Mouse (Mus musculus): ENCODE data around the gene Map3k5. TPM values are rescaled to one million over a fixed set of nuclear protein-coding genes. Genes with fewer than 3 reads are reported as not detected.

Map3k5 gene
- polyA plus RNA-seq, 1 experiment: 9.5 TPM

DNA sequence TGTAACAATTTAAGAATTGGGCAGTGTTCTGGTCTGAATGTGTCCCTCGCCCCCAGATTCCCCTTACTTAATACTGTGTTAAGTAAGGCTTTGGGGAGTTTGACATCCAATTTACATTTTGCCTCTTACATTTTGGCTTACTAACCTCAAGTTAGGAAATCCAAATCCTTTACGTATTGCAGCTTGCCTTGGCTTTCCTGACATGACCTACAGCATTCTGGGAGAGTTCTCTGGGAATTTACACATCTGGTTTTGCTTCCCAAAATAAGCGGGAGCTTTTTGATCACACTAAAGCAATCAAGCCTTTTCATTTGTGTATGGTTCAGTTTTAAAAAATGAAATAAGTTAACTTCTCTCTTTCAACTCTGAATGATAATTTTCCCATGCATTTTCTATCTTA, 1.3 kb upstream of the Map3k5 start:
- Histone ChIP-seq H3K4me1 (ENCODE audit: control insufficient read depth, insufficient read depth, low read length) (peaks cover 2% of the 10 kb centered on the region), H3K4me3 (replicated peaks; ENCODE audit: extremely low read depth, low read depth, low read length) (no peak overlapping the region)
- DNase-seq: no peak
- TF ChIP-seq CTCF (IDR thresholded peaks at IDR 0.05; ENCODE audit: insufficient read depth, low read length) (no peak), POLR2A (IDR thresholded peaks at IDR 0.05; ENCODE audit: borderline replicate concordance, extremely low read depth, low read depth, low read length) (no peak)
- WGBS: 52% methylated on average over 3 of the region's 3 CpGs

DNA sequence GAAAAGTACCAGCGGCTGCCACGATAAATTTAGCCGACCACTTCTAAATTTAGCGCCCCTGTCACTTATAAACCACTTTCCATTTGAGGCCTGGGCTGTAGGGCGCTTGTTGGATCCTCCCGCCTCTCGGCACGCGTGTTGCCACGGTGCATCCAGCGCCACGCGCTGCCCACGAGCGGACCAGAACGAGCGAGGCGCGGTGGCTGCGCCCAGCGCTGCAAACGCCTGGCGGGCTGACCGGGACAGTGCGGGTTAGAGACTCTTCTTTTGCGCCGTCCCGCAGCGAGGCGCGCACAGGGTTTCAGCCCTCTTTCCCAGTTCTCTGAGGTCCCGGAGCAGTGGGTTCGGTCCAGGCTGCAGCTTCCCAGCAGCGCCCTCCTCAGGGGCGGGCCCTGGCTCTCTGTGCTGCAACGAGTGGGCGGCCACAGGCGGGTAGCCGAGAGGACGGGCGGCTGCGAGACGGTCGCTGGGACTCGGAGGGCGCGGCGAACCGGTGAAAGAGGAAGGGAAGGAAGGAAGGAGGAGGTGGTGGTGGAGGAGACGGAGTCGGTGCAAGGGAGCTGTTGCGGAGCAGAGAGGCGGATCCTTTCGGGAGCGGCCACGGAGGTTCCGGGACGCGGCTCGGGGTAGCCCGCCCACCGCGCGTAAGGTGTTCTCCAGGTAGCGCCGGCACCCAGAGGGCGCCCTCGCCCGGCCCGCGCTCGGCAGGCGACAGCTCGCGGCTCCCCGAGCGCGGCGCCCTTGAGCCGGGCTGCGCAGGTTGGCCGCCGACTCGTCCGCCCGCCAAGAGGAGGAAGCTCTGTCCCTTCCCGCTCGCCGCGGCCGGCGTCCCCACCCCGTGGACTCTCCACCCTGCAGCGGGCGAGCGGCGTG, 525 bp upstream of the Map3k5 start:
- Histone ChIP-seq H3K4me3 (replicated peaks; ENCODE audit: extremely low read depth, low read depth, low read length) (peak overlapping the region; percentile 93), H3K4me1 (ENCODE audit: control insufficient read depth, insufficient read depth, low read length) (peaks cover 2% of the 10 kb centered on the region)
- under 1% methylated on average over 95 of the region's 97 CpGs for WGBS
- peak; percentile 87 for DNase-seq
- TF ChIP-seq CTCF (IDR thresholded peaks at IDR 0.05; ENCODE audit: insufficient read depth, low read length) (no peak), POLR2A (IDR thresholded peaks at IDR 0.05; ENCODE audit: borderline replicate concordance, extremely low read depth, low read depth, low read length) (peak; percentile 56; the same call in 1 of the 2 replicates)

DNA sequence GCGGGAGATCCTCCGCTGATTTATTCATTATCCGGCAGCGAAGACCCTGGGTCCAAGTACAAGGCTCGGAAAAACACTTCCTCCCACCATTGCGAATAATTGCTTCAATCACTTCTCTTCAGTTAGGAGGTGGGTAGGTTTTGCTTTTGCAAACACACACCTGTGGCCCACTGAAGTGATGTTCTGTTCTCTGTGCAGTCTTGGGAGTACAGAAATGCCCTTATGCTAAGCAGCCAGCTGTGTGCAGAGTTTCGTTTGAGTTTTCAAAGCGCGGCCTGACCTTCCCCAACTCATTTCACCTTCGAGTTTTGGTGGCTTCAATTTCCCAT, 987 bp downstream of the Map3k5 start:
- 15% methylated on average over 10 of the region's 10 CpGs for WGBS
- peaks cover 7% of the 10 kb centered on the region for H3K4me1 ChIP-seq (ENCODE audit: control insufficient read depth, insufficient read depth, low read length)
- TF ChIP-seq POLR2A (IDR thresholded peaks at IDR 0.05; ENCODE audit: borderline replicate concordance, extremely low read depth, low read depth, low read length): no peak
- TF ChIP-seq CTCF (IDR thresholded peaks at IDR 0.05; ENCODE audit: insufficient read depth, low read length): no peak
- peak overlapping the region; percentile 93 for H3K4me3 ChIP-seq (replicated peaks; ENCODE audit: extremely low read depth, low read depth, low read length)
- no peak for DNase-seq

DNA sequence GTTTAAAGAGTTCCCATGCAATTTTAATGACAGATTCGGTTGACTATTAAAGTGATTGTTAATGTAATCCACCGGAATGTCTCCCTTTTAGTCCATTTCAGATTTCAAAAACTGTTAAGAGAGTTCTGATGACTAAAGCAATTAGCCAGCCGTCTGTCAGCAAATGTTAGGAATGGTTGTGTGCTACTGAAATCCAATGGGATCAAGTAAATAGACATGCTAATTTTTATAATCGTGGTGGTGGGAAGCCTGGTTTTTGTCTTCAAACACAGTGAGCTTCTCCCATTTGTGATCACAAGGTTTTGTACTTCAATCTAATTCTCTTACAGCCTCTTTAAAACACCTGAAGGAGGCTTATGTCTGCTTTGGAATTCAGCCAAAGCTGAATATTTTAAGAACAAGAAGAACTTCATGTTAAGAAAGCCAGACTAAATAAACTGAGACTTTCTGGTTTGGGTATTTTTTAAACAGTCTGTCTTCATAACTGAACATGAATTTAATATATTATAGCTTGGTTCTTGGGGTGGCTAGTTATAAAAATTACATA, 1.6 kb downstream of the Map3k5 start:
- H3K4me3 ChIP-seq (replicated peaks; ENCODE audit: extremely low read depth, low read depth, low read length): peak overlapping the region; percentile 36

DNA sequence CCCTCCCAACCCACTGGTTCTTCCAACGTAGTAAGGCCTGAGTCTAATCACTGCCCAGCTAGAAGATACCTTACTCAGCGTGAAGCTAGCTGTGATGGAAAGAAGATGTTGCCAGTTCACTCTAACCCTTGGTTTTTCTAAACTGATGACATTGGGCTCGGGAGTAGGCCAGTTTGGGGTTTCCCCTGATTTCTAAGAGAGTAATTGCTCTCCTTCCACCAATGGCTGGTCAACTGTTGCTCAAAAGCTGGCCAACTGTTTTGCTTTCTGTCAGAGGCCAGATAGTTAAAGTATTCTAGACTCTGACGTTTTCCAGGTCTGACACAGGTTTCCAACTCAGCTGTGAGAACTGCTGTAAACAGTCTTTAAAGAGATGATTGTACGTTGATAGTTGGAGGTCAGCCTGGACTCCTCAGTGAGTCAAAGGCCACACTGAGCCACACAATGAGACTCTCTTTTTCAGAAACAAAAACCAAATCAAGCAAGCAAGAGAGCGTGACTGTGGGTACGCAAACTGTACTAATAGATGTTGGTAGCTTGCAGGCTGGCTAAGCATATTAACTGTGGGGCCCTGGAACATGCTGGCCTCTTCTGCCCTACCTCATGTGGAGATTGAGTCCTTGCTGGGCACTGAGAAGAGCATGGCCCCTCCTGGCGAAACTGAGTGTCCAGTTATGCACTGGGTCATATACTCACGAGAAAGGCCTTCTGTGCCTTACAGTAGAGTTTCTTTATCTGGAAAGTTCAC, 2.9 kb downstream of the Map3k5 start:
- H3K4me1 ChIP-seq (ENCODE audit: control insufficient read depth, insufficient read depth, low read length): peaks cover 11% of the 10 kb centered on the region
- TF ChIP-seq POLR2A (IDR thresholded peaks at IDR 0.05; ENCODE audit: borderline replicate concordance, extremely low read depth, low read depth, low read length) (no peak), CTCF (IDR thresholded peaks at IDR 0.05; ENCODE audit: insufficient read depth, low read length) (no peak)
- H3K4me3 ChIP-seq (replicated peaks; ENCODE audit: extremely low read depth, low read depth, low read length): no peak overlapping the region
- DNase-seq: no peak
- WGBS: 64% methylated on average over 9 of the region's 9 CpGs

More for the DNA sequence above, 1.6 kb downstream of the Map3k5 start:
- DNase-seq: no peak
- TF ChIP-seq CTCF (IDR thresholded peaks at IDR 0.05; ENCODE audit: insufficient read depth, low read length) (no peak), POLR2A (IDR thresholded peaks at IDR 0.05; ENCODE audit: borderline replicate concordance, extremely low read depth, low read depth, low read length) (no peak)
- H3K4me1 ChIP-seq (ENCODE audit: control insufficient read depth, insufficient read depth, low read length): peaks cover 7% of the 10 kb centered on the region
- WGBS: 55% methylated on average over 4 of the region's 4 CpGs

DNA sequence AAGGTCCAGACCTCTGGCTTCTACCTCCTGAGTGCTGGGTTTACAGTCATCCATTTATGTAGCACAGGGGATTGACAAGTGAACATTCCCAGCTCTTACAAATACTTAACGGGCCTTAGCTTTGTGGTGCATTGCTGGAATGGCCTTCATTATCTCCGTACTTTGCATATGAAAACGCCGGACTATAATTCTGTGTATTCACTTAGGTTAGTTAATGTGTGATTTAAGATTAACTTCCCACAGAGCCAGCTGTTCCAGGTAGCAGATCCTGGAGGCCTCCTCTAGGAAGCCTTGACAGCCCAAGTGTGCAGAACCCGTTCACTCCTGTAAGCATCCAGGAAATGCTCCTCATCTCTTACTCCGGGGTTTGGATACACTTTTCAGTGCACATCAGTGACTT, 4.5 kb downstream of the Map3k5 start:
- Histone ChIP-seq H3K4me3 (replicated peaks; ENCODE audit: extremely low read depth, low read depth, low read length) (no peak overlapping the region), H3K4me1 (ENCODE audit: control insufficient read depth, insufficient read depth, low read length) (peaks cover 11% of the 10 kb centered on the region)
- TF ChIP-seq POLR2A (IDR thresholded peaks at IDR 0.05; ENCODE audit: borderline replicate concordance, extremely low read depth, low read depth, low read length) (no peak), CTCF (IDR thresholded peaks at IDR 0.05; ENCODE audit: insufficient read depth, low read length) (no peak)
- 72% methylated on average over 6 of the region's 6 CpGs for WGBS
- no peak for DNase-seq

DNA sequence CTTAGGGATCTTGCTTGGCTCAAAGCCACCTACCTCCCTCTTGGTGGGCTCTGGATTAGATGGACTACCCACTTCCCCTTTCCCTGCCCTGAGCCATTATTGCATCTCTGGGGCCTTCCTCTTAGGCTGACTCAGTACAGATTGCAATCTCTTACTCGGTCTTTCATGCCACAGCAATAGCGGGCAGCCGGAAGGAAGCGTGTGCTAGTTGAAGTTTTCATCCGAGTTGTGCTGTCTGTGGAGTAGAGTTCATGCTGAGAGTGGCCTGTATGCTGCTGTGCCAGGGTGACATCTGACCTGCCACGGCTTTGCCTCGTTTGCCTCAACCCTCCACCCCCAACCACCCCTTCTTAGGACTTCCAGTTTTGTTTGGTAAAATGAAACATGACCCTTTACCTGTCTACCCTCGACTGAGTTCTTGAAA, 5.0 kb downstream of the Map3k5 start:
- 34% methylated on average over 8 of the region's 8 CpGs for WGBS
- Histone ChIP-seq H3K4me1 (ENCODE audit: control insufficient read depth, insufficient read depth, low read length) (peaks cover 11% of the 10 kb centered on the region), H3K4me3 (replicated peaks; ENCODE audit: extremely low read depth, low read depth, low read length) (no peak overlapping the region)
- no peak for TF ChIP-seq CTCF (IDR thresholded peaks at IDR 0.05; ENCODE audit: insufficient read depth, low read length)
- no peak for TF ChIP-seq POLR2A (IDR thresholded peaks at IDR 0.05; ENCODE audit: borderline replicate concordance, extremely low read depth, low read depth, low read length)
- DNase-seq: no peak

DNA sequence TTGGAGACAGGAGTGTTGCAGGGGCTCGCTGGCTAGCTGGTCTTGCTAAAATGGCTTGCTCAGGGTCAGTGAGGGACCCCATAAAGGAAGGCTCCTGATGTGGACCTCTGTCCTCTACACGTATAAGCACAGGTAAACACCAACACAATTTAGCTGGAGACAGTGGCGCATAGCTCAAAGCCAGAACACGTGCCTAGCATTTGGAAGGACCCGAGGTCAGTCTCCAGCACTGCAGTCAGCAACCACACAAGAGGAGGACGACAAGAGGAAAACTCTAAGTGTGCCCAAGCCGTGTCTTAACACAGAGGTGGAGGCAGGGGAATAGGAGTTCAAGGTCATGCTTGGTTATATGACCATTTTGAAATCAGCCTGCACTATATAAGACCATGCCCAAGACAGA, 5.9 kb downstream of the Map3k5 start:
- no peak for DNase-seq
- 86% methylated on average over 7 of the region's 7 CpGs for WGBS
- TF ChIP-seq CTCF (IDR thresholded peaks at IDR 0.05; ENCODE audit: insufficient read depth, low read length): no peak
- no peak for TF ChIP-seq POLR2A (IDR thresholded peaks at IDR 0.05; ENCODE audit: borderline replicate concordance, extremely low read depth, low read depth, low read length)

DNA sequence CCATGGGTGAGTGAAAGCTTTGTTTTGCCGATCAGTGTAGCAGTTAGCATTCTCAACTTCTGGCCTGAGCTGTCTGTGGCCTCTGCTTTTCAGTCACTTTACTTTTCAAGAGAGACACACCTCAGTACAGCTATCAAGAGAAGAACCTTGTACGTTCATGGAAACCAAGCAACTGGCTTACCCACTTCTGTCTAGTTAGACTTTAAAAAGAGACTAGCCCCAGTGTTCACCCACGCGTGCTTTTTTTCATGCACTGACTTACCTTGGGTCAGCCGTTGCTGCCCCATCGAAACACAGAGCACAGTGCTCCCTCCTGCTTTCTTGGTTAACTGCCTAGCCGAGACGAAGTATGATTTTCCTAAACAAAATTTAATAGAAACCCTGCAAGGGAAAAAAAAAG, 6.4 kb downstream of the Map3k5 start:
- peaks cover 11% of the 10 kb centered on the region for H3K4me1 ChIP-seq (ENCODE audit: control insufficient read depth, insufficient read depth, low read length)
- DNase-seq: no peak
- TF ChIP-seq POLR2A (IDR thresholded peaks at IDR 0.05; ENCODE audit: borderline replicate concordance, extremely low read depth, low read depth, low read length) (no peak), CTCF (IDR thresholded peaks at IDR 0.05; ENCODE audit: insufficient read depth, low read length) (no peak)
- WGBS: 77% methylated on average over 8 of the region's 8 CpGs
- H3K4me3 ChIP-seq (replicated peaks; ENCODE audit: extremely low read depth, low read depth, low read length): no peak overlapping the region

More for the DNA sequence above, 5.9 kb downstream of the Map3k5 start:
- H3K4me3 ChIP-seq (replicated peaks; ENCODE audit: extremely low read depth, low read depth, low read length): no peak overlapping the region
- H3K4me1 ChIP-seq (ENCODE audit: control insufficient read depth, insufficient read depth, low read length): peaks cover 11% of the 10 kb centered on the region

Measured in lung, adult 2 months (tissue).